In genomic region chr2:61814548-61815473, GRCm38 (mm10) we compare ENCODE assay signal across 7 mouse cellular contexts. TPM values are rescaled to one million over a fixed set of nuclear protein-coding genes. Genes with fewer than 3 reads are reported as not detected.
DNase-seq lines count a peak whose midpoint lies in the region; ATAC-seq and TF ChIP-seq lines count a peak whose summit lies in the region.

No protein-coding gene starts in this region.

- H3K4me1 ChIP-seq in lung, adult 2 months (ENCODE audit: control insufficient read depth, insufficient read depth, low read length): peaks cover 5% of the 10 kb centered on the region
- peaks cover 18% of the 10 kb centered on the region for H3K4me1 ChIP-seq in forebrain, embryonic 16.5 days (replicated peaks; ENCODE audit: control insufficient read depth, insufficient read depth, low read length)
- H3K4me1 ChIP-seq in midbrain, embryonic 16.5 days (ENCODE audit: control insufficient read depth, insufficient read depth, low read length): peaks cover 18% of the 10 kb centered on the region

- 5% methylated on average over 45 of the region's 50 CpGs for whole genome bisulfite sequencing in lung, adult 2 months
- 3% methylated on average over 43 of the region's 50 CpGs for WGBS in forebrain, embryonic 16.5 days
- 2% methylated on average over 34 of the region's 50 CpGs for WGBS in midbrain, embryonic 16.5 days

- peak; percentile 80 for ATAC-seq in forebrain, embryonic 16.5 days
- ATAC-seq in midbrain, embryonic 16.5 days: peak; percentile 89

- H3K4me3 ChIP-seq in lung, adult 2 months (replicated peaks; ENCODE audit: extremely low read depth, low read depth, low read length): no peak overlapping the region
- H3K4me3 ChIP-seq in forebrain, embryonic 16.5 days (replicated peaks; ENCODE audit: low read length): peak overlapping the region; percentile 47
- H3K4me3 ChIP-seq in midbrain, embryonic 16.5 days (ENCODE audit: low read depth, low read length): peak overlapping the region; percentile 50

- TF ChIP-seq POLR2A in lung, adult 2 months (IDR thresholded peaks at IDR 0.05; ENCODE audit: borderline replicate concordance, extremely low read depth, low read depth, low read length): no peak

- peak overlapping the region; percentile 77 for H3K9ac ChIP-seq in forebrain, embryonic 16.5 days (replicated peaks; ENCODE audit: low read depth, low read length)
- H3K9ac ChIP-seq in midbrain, embryonic 16.5 days (ENCODE audit: low read depth, low read length): peak overlapping the region; percentile 63

- TF ChIP-seq CTCF in lung, adult 2 months (IDR thresholded peaks at IDR 0.05; ENCODE audit: insufficient read depth, low read length): peak; percentile 28; the same call in 1 of the 2 replicates

- no peaks in the 10 kb centered on the region for H3K36me3 ChIP-seq in forebrain, embryonic 16.5 days (ENCODE audit: control insufficient read depth, insufficient read depth)
- H3K36me3 ChIP-seq in midbrain, embryonic 16.5 days (ENCODE audit: control insufficient read depth, insufficient read depth, low read length): no peaks in the 10 kb centered on the region

- H3K4me2 ChIP-seq in forebrain, embryonic 16.5 days (ENCODE audit: low read length): peak overlapping the region; percentile 87
- peak overlapping the region; percentile 89 for H3K4me2 ChIP-seq in midbrain, embryonic 16.5 days (ENCODE audit: low read length)

- peak; percentile 9 for DNase-seq in lung, adult 2 months
- no peak for DNase-seq in lung, postnatal 10 days
- peak; percentile 66 to 76 for DNase-seq in cerebellum, postnatal 14 days
- DNase-seq in kidney, postnatal 10 days: peak; percentile 42
- DNase-seq in urinary bladder, postnatal 25 days (ENCODE audit: low spot score): no peak

- 0 out of 2 replicates have a peak, but pooled peaks cover 2% of the 10 kb centered on the region for H3K9me3 ChIP-seq in forebrain, embryonic 16.5 days (ENCODE audit: control insufficient read depth, low read length)
- H3K9me3 ChIP-seq in midbrain, embryonic 16.5 days (replicated peaks; ENCODE audit: control insufficient read depth, low read length, poor library complexity, severe bottlenecking): no peaks in the 10 kb centered on the region; the same call in 1 of the 2 replicates

- H3K27ac ChIP-seq in forebrain, embryonic 16.5 days (ENCODE audit: low read length): peak overlapping the region; percentile 93
- H3K27ac ChIP-seq in midbrain, embryonic 16.5 days (ENCODE audit: low read length): 0 out of 2 replicates have a peak overlapping the region, but pooled peaks have one; percentile 69

- H3K27me3 ChIP-seq in forebrain, embryonic 16.5 days (replicated peaks; ENCODE audit: control insufficient read depth, insufficient read depth, low read length): peaks cover 11% of the 10 kb centered on the region
- peaks cover 28% of the 10 kb centered on the region for H3K27me3 ChIP-seq in midbrain, embryonic 16.5 days (ENCODE audit: control insufficient read depth, insufficient read depth, low read depth, low read length)

RNA-seq across cellular contexts. Expression of gene Tbr1, which starts 12.1 kb away (rescaled TPM):
- 0.07 and 0.09 TPM in 2 replicates for polyA plus RNA-seq in lung, adult 2 months (2012; rRNA removed)
- polyA plus RNA-seq in forebrain, embryonic 16.5 days (2015; fragmentation: Nextera tagmentation; extraction: Ambion mirVana): 42.2 and 49.9 TPM in 2 replicates
- polyA plus RNA-seq in midbrain, embryonic 16.5 days (2015; fragmentation: Nextera tagmentation; extraction: Ambion mirVana): 2.4 and 3.3 TPM in 2 replicates

Comparison
In these comparisons a context has a peak if more than half of its experiments do, and no peak if none do; other contexts are left out.
1. DNase-seq: peak in lung, adult 2 months (single experiment), cerebellum, postnatal 14 days (2 of 2) and kidney, postnatal 10 days (single experiment); none in lung, postnatal 10 days (single experiment) and urinary bladder, postnatal 25 days (single experiment).
2. RNA of gene Tbr1, which starts 12.1 kb away (polyA plus RNA-seq): 42.2 to 49.9 TPM in forebrain, embryonic 16.5 days; 2.4 to 3.3 TPM in midbrain, embryonic 16.5 days and 0.07 to 0.09 TPM in lung, adult 2 months; every median in the first group is over 10 times any median in the second.